Mouse (Mus musculus) CH12.LX (cell line): ENCODE data around the gene Krtap19-9b.

Source experiments
- CTCF ChIP-seq, 2 experiments: IDR thresholded peaks in 1 of 2; conservative IDR thresholded peaks in 1 of 2; 2 replicates each; pipeline ENCODE4 v1.5.1; 2011 to 2012; ENCODE audit warnings: low read depth in 2 of 2, low read length in 2 of 2, improper control_type of control experiment in 1 of 2, inconsistent platforms in 1 of 2, mild to moderate bottlenecking in 1 of 2, moderate library complexity in 1 of 2
- EP300 ChIP-seq: IDR thresholded peaks from 2 replicates; pipeline ENCODE4 v1.6.1; 2011; ENCODE audit warnings: low read length, improper control_type of control experiment
- MAFK ChIP-seq: IDR thresholded peaks from 2 replicates; pipeline ENCODE4 v1.6.1; 2011; ENCODE audit warnings: low read length, improper control_type of control experiment; ENCODE audit not compliant: insufficient replicate concordance
- MXI1 ChIP-seq: IDR thresholded peaks from 2 replicates; pipeline ENCODE4 v1.6.1; 2011; ENCODE audit warnings: mild to moderate bottlenecking, low read depth, low read length, improper control_type of control experiment
- POLR2A ChIP-seq: IDR thresholded peaks from 2 replicates; pipeline ENCODE4 v1.6.1; 2011; ENCODE audit warnings: low read depth, mild to moderate bottlenecking, improper control_type of control experiment, low read length
- USF1 ChIP-seq: IDR thresholded peaks from 2 replicates; pipeline ENCODE4 v1.6.1; 2014; ENCODE audit warnings: low read depth, mild to moderate bottlenecking, inconsistent platforms, low read length, improper control_type of control experiment
- ZC3H11A ChIP-seq: IDR thresholded peaks from 2 replicates; pipeline ENCODE4 v1.6.1; 2012; ENCODE audit warnings: low read depth, mild to moderate bottlenecking, inconsistent platforms, low read length, improper control_type of control experiment
- ZNF384 ChIP-seq: IDR thresholded peaks from 2 replicates; pipeline ENCODE4 v1.6.1; 2012; ENCODE audit warnings: low read depth, low read length, improper control_type of control experiment, inconsistent platforms

GRCm38 (mm10) chr16:88896357-88896756 is 35.7 kb downstream of the Krtap19-9b start, which contains the start of gene Krtap19-5:
- no peak for TF ChIP-seq CTCF (conservative IDR thresholded peaks at IDR 0.05 in 1 of 2, IDR thresholded peaks at IDR 0.05 in 1 of 2; ENCODE audit: low read depth in 2 of 2, low read length in 2 of 2)
- no peak for TF ChIP-seq ZC3H11A
- TF ChIP-seq POLR2A: no peak
- TF ChIP-seq EP300: no peak
- no peak for TF ChIP-seq USF1
- no peak for TF ChIP-seq ZNF384
- no peak for TF ChIP-seq MXI1
- no peak for TF ChIP-seq MAFK
